Mouse (Mus musculus) urinary bladder, postnatal 10 days (tissue): ENCODE data around the gene Gm20905.
"Not testable (repeated sequence)": the region's sequence is repeated elsewhere in the genome, so short reads cannot be mapped to it uniquely, and the experiment has no call there.

ENCODE experiments used
- DNase-seq: peaks from one replicate; pipeline ENCODE4 v3.0.0; 2022; ENCODE audit warnings: low spot score

The Gm20905 gene

DNA sequence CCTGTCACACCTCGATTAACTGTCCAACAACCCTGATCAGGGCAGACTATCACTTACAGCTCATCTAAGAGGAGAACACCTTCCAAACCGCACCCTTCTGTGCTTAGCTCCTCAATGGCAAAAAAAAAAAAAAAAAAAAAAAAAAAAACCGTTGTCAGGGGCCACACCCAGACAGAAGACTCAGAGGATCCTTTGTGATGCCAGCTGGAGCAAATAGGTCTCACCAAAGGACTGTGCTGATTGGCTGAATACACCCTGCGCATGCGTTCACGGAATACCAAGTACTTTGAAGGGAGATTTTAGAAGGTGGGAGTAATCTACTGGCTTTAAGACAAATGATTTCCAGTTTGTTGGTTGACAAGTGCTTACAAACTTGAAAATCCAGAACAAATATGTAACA, at the start of gene Gm20905:
TSS of gene Gm20905 (minus strand) at position 101 of the 400 bp plus-strand sequence.
- not testable (repeated sequence) for DNase-seq
